Mouse (Mus musculus) megakaryocyte, embryonic 14.5 days (primary cell): Measurements from ENCODE around the gene Jhy.

Experiments used
- FLI1 ChIP-seq: IDR thresholded peaks from 2 replicates; pipeline ENCODE4 v1.6.1; 2012; ENCODE audit warnings: low read length, inconsistent platforms, mixed read lengths
- GATA1 ChIP-seq: IDR thresholded peaks from 3 replicates; pipeline ENCODE4 v1.6.1; 2012; ENCODE audit warnings: mixed read lengths, low read length, inconsistent platforms, borderline replicate concordance

DNA sequence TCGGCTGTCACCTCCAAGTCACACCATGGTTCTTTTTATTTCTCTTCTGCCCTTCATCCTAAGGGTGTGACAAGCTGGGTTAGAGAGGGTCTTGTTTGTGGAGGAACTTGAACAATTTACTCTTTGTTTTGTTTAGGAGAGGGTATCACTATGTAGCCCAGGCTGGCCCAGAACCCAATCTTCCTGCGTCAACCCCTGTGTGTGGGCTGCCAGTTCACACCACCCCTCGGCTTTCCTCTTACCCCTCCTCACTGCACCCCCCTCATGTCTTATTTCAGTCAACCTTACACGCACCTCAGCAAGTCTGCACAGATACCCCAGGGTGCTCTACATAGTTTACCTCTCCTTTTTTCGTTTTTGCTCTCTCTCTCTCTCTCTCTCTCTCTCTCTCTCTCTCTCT is 87.2 kb downstream of the Jhy start:
- TF ChIP-seq GATA1 (no peak), FLI1 (no peak)
